Comparison of ENCODE assay signal across 8 mouse cellular contexts in genomic region chr3:96161869-96162840, GRCm38 (mm10). TPM values are rescaled to one million over a fixed set of nuclear protein-coding genes. Genes with fewer than 3 reads are reported as not detected.
DNase-seq lines count a peak whose midpoint lies in the region; ATAC-seq and TF ChIP-seq lines count a peak whose summit lies in the region.

Mtmr11 (plus strand) TSS chr3:96162004.

- H3K9ac ChIP-seq in hindbrain, embryonic 15.5 days: peak within 1 kb of the TSS; percentile 59
- H3K9ac ChIP-seq in liver, embryonic 11.5 days (ENCODE audit: low read depth, low read length): peak within 1 kb of the TSS; percentile 54

- TF ChIP-seq CTCF in small intestine, adult 2 months (IDR thresholded peaks at IDR 0.05; ENCODE audit: extremely low read depth, insufficient read length, insufficient replicate concordance, low read depth, low read length): no peak

- H3K27me3 ChIP-seq in forebrain, embryonic 10.5 days (ENCODE audit: poor library complexity, severe bottlenecking): peaks cover 20% of the 10 kb centered on the region; the same call in 1 of the 2 replicates
- no peaks in the 10 kb centered on the region for H3K27me3 ChIP-seq in hindbrain, embryonic 15.5 days
- H3K27me3 ChIP-seq in liver, embryonic 11.5 days (replicated peaks; ENCODE audit: control insufficient read depth, insufficient read depth, low read length): peaks cover 25% of the 10 kb centered on the region
- H3K27me3 ChIP-seq in small intestine, adult 2 months (ENCODE audit: control insufficient read depth, insufficient read depth, low read length): no peaks in the 10 kb centered on the region

- DNase-seq in cerebellum, postnatal 4 days (ENCODE audit: low spot score in 2 of 2): no peak
- no peak for DNase-seq in forebrain, embryonic 10.5 days (ENCODE audit: extremely low spot score, low spot score)
- DNase-seq in liver, embryonic 11.5 days (ENCODE audit: low spot score): no peak
- DNase-seq in spleen, postnatal 36 days (ENCODE audit: low spot score in 2 of 2): no peak

- ATAC-seq in cerebellum, adult (ENCODE audit: insufficient number of reproducible peaks, low FRiP score, low TSS enrichment): peak; percentile 37; the same call in 1 of the 2 replicates
- peak; percentile 40 for ATAC-seq in activated CD4-positive, CD25-positive, alpha-beta regulatory T cell, adult 4 months
- peak; percentile 25; the same call in 1 of the 2 replicates for ATAC-seq in hindbrain, embryonic 15.5 days (ENCODE audit: low FRiP score, low read depth)
- no peak for ATAC-seq in liver, embryonic 11.5 days (replicated peaks; ENCODE audit: low FRiP score)

- peak within 1 kb of the TSS; percentile 55 for H3K4me3 ChIP-seq in forebrain, embryonic 10.5 days
- H3K4me3 ChIP-seq in hindbrain, embryonic 15.5 days: peak within 1 kb of the TSS; percentile 45
- H3K4me3 ChIP-seq in liver, embryonic 11.5 days (ENCODE audit: low read depth, low read length): peak within 1 kb of the TSS; percentile 45
- peak within 1 kb of the TSS; percentile 74 for H3K4me3 ChIP-seq in small intestine, adult 2 months (ENCODE audit: low read depth, low read length)

- TF ChIP-seq POLR2A in small intestine, adult 2 months (IDR thresholded peaks at IDR 0.05; ENCODE audit: low read depth, low read length): no peak

- WGBS in forebrain, embryonic 10.5 days: 11% methylated on average over 16 of the region's 16 CpGs
- WGBS in hindbrain, embryonic 15.5 days: 6% methylated on average over 15 of the region's 16 CpGs
- 11% methylated on average over 16 of the region's 16 CpGs for WGBS in liver, embryonic 11.5 days
- 8% methylated on average over 16 of the region's 16 CpGs for WGBS in small intestine, adult 2 months

- H3K9me3 ChIP-seq in forebrain, embryonic 10.5 days: no peaks in the 10 kb centered on the region
- no peaks in the 10 kb centered on the region for H3K9me3 ChIP-seq in hindbrain, embryonic 15.5 days
- H3K9me3 ChIP-seq in liver, embryonic 11.5 days (ENCODE audit: control insufficient read depth, low read length): no peaks in the 10 kb centered on the region

- H3K4me2 ChIP-seq in hindbrain, embryonic 15.5 days: peak within 1 kb of the TSS; percentile 89
- H3K4me2 ChIP-seq in liver, embryonic 11.5 days: peak within 1 kb of the TSS; percentile 65

- no peaks in the 10 kb centered on the region; the same call in 1 of the 2 replicates for H3K36me3 ChIP-seq in forebrain, embryonic 10.5 days (replicated peaks)
- H3K36me3 ChIP-seq in hindbrain, embryonic 15.5 days: no peaks in the 10 kb centered on the region
- H3K36me3 ChIP-seq in liver, embryonic 11.5 days (ENCODE audit: control insufficient read depth, insufficient read depth, low read length): no peaks in the 10 kb centered on the region
- no peaks in the 10 kb centered on the region for H3K36me3 ChIP-seq in small intestine, adult 2 months (ENCODE audit: control insufficient read depth, insufficient read depth, low read length)

- H3K27ac ChIP-seq in forebrain, embryonic 10.5 days: peak within 1 kb of the TSS; percentile 80
- peak within 1 kb of the TSS; percentile 70 for H3K27ac ChIP-seq in hindbrain, embryonic 15.5 days (replicated peaks)
- H3K27ac ChIP-seq in liver, embryonic 11.5 days (ENCODE audit: low read depth, low read length): peak within 1 kb of the TSS; percentile 30; the same call in 1 of the 2 replicates
- H3K27ac ChIP-seq in small intestine, adult 2 months (ENCODE audit: insufficient read depth, low read depth, low read length): peak within 1 kb of the TSS; percentile 100

- H3K4me1 ChIP-seq in forebrain, embryonic 10.5 days: peaks cover 28% of the 10 kb centered on the region
- H3K4me1 ChIP-seq in hindbrain, embryonic 15.5 days (replicated peaks): peaks cover 17% of the 10 kb centered on the region
- peaks cover 11% of the 10 kb centered on the region for H3K4me1 ChIP-seq in liver, embryonic 11.5 days (replicated peaks; ENCODE audit: control insufficient read depth, insufficient read depth, low read length)
- peaks cover 18% of the 10 kb centered on the region; the same call in 1 of the 2 replicates for H3K4me1 ChIP-seq in small intestine, adult 2 months (ENCODE audit: control insufficient read depth, insufficient read depth, insufficient read length, low read length)

RNA-seq across cellular contexts. Expression of gene Mtmr11, which starts in this region (rescaled TPM):
- polyA plus RNA-seq in activated CD4-positive, CD25-positive, alpha-beta regulatory T cell, adult 4 months (2017; shearing (Covaris generic)): 1 to 10 TPM in 1 of 2 experiments, under 1 TPM in 1; 0.62 to 2.0 TPM
- polyA plus RNA-seq in forebrain, embryonic 10.5 days (2016; fragmentation: Nextera tagmentation; extraction: Ambion mirVana): 9.3 TPM in 2 replicates
- 10.3 and 12.2 TPM in 2 replicates for polyA plus RNA-seq in hindbrain, embryonic 15.5 days (2015; fragmentation: Nextera tagmentation; extraction: Ambion mirVana)
- 6.8 and 8.8 TPM in 2 replicates for polyA plus RNA-seq in liver, embryonic 11.5 days (2014; fragmentation: Nextera tagmentation; extraction: Ambion mirVana)
- polyA plus RNA-seq in small intestine, adult 2 months (2012; rRNA removed): 5.0 and 64.6 TPM in 2 replicates

Comparison
In these comparisons a context has a peak if more than half of its experiments do, and no peak if none do; other contexts are left out.
1. H3K27ac ChIP-seq: peak in every context shown above with its lines; median percentile 100 in small intestine, adult 2 months; 80 in forebrain, embryonic 10.5 days; 70 in hindbrain, embryonic 15.5 days; 30 in liver, embryonic 11.5 days.